Mouse (Mus musculus) erythroblast, embryonic 14.5 days (primary cell): ENCODE measurements around the gene Sigirr. TPM values are rescaled to one million over a fixed set of nuclear protein-coding genes. Genes with fewer than 3 reads are reported as not detected.

Source experiments
- H3K27me3 ChIP-seq: 2 replicates; pipeline ENCODE4 v1.6.1; 2012; ENCODE audit warnings: inconsistent platforms; ENCODE audit not compliant: control insufficient read depth
- H3K36me3 ChIP-seq: 2 replicates; pipeline ENCODE4 v1.6.1; 2012; ENCODE audit warnings: mild to moderate bottlenecking, inconsistent platforms; ENCODE audit not compliant: control insufficient read depth
- H3K4me1 ChIP-seq: 2 replicates; pipeline ENCODE4 v1.6.1; 2012; ENCODE audit warnings: inconsistent platforms; ENCODE audit not compliant: control insufficient read depth
- H3K4me3 ChIP-seq: replicated peaks from 2 replicates; pipeline ENCODE3; 2012; ENCODE audit warnings: moderate library complexity, mild to moderate bottlenecking, inconsistent platforms
- H3K9me3 ChIP-seq: 2 replicates; pipeline ENCODE4 v1.6.1; 2012; ENCODE audit warnings: low read length, inconsistent platforms, mixed read lengths; ENCODE audit not compliant: control insufficient read depth
- GATA1 ChIP-seq: IDR thresholded peaks from 2 replicates; pipeline ENCODE4 v1.6.1; 2012; ENCODE audit warnings: low read length, inconsistent platforms, mixed read lengths
- TAL1 ChIP-seq: IDR thresholded peaks from 3 replicates; pipeline ENCODE4 v1.6.1; 2012; ENCODE audit warnings: low read length, inconsistent platforms, mixed read lengths
- polyA plus RNA-seq: library from polyadenylated mRNA; stranded (reverse); fragments of >175 nt; gene quantifications from 2 replicates; pipeline ENCODE4 v1.2.3, GENCODE M21; 2012

The Sigirr gene
- polyA plus RNA-seq, 1 experiment = 0.16 TPM

- H3K27me3 ChIP-seq = peaks cover 16% of the 10 kb centered on the region
- H3K4me1 ChIP-seq = peaks cover 48% of the 10 kb centered on the region
- TF ChIP-seq GATA1 = no peak
- TF ChIP-seq TAL1 = no peak
- no peaks in the 10 kb centered on the region for H3K36me3 ChIP-seq
- no peaks in the 10 kb centered on the region for H3K9me3 ChIP-seq
- no peak overlapping the region for H3K4me3 ChIP-seq
Measured at GRCm38 (mm10) chr7:141115874-141116273, 15.5 kb upstream of the Sigirr start.

GRCm38 (mm10) chr7:141103161-141103560 lies 2.8 kb upstream of the Sigirr start:
- Histone ChIP-seq H3K36me3 (no peaks in the 10 kb centered on the region), H3K27me3 (peaks cover 45% of the 10 kb centered on the region), H3K4me1 (peaks cover 41% of the 10 kb centered on the region), H3K9me3 (peaks cover 3% of the 10 kb centered on the region; the same call in 1 of the 2 replicates), H3K4me3 (peak overlapping the region; percentile 8)
- TF ChIP-seq TAL1 (no peak), GATA1 (no peak)

- TF ChIP-seq GATA1 (no peak), TAL1 (no peak)
- Histone ChIP-seq H3K4me1 (peaks cover 61% of the 10 kb centered on the region), H3K4me3 (no peak overlapping the region), H3K9me3 (no peaks in the 10 kb centered on the region), H3K36me3 (peaks cover 2% of the 10 kb centered on the region; the same call in 1 of the 2 replicates), H3K27me3 (peaks cover 36% of the 10 kb centered on the region)
Measured at GRCm38 (mm10) chr7:141097177-141097576, 3.2 kb downstream of the Sigirr start.

GRCm38 (mm10) chr7:141096649-141097056 lies 3.7 kb downstream of the Sigirr start:
- H3K4me3 ChIP-seq = peak overlapping the region; percentile 19
- H3K9me3 ChIP-seq = no peaks in the 10 kb centered on the region
- no peak for TF ChIP-seq GATA1
- TF ChIP-seq TAL1 = no peak
- H3K27me3 ChIP-seq = peaks cover 31% of the 10 kb centered on the region
- peaks cover 66% of the 10 kb centered on the region for H3K4me1 ChIP-seq
- peaks cover 2% of the 10 kb centered on the region; the same call in 1 of the 2 replicates for H3K36me3 ChIP-seq

- H3K9me3 ChIP-seq = no peaks in the 10 kb centered on the region
- peaks cover 68% of the 10 kb centered on the region for H3K4me1 ChIP-seq
- peaks cover 26% of the 10 kb centered on the region for H3K27me3 ChIP-seq
- H3K36me3 ChIP-seq = peaks cover 2% of the 10 kb centered on the region; the same call in 1 of the 2 replicates
- TF ChIP-seq GATA1 = no peak
- no peak for TF ChIP-seq TAL1
- no peak overlapping the region for H3K4me3 ChIP-seq
Measured at GRCm38 (mm10) chr7:141096021-141096420, 4.4 kb downstream of the Sigirr start.

- TF ChIP-seq GATA1 (no peak), TAL1 (no peak)
- peaks cover 2% of the 10 kb centered on the region; the same call in 1 of the 2 replicates for H3K36me3 ChIP-seq
- no peaks in the 10 kb centered on the region for H3K9me3 ChIP-seq
- H3K4me3 ChIP-seq = peak overlapping the region; percentile 28
- peaks cover 23% of the 10 kb centered on the region for H3K27me3 ChIP-seq
- H3K4me1 ChIP-seq = peaks cover 57% of the 10 kb centered on the region
Measured at GRCm38 (mm10) chr7:141094487-141095205, 5.7 kb downstream of the Sigirr start.

- TF ChIP-seq TAL1 = no peak
- no peak for TF ChIP-seq GATA1
- H3K4me1 ChIP-seq = peaks cover 53% of the 10 kb centered on the region
- peaks cover 2% of the 10 kb centered on the region; the same call in 1 of the 2 replicates for H3K36me3 ChIP-seq
- H3K27me3 ChIP-seq = peaks cover 24% of the 10 kb centered on the region
- H3K9me3 ChIP-seq = no peaks in the 10 kb centered on the region
- H3K4me3 ChIP-seq = no peak overlapping the region
Measured at GRCm38 (mm10) chr7:141093950-141094349, 6.4 kb downstream of the Sigirr start.

- Histone ChIP-seq H3K9me3 (no peaks in the 10 kb centered on the region; the same call in 1 of the 2 replicates), H3K36me3 (peaks cover 2% of the 10 kb centered on the region; the same call in 1 of the 2 replicates), H3K27me3 (peaks cover 37% of the 10 kb centered on the region), H3K4me3 (peak overlapping the region; percentile 21), H3K4me1 (peaks cover 56% of the 10 kb centered on the region)
- TF ChIP-seq TAL1 (no peak), GATA1 (no peak)
Measured at GRCm38 (mm10) chr7:141092051-141092735, 8.2 kb downstream of the Sigirr start.

- peaks cover 2% of the 10 kb centered on the region; the same call in 1 of the 2 replicates for H3K36me3 ChIP-seq
- H3K4me3 ChIP-seq = no peak overlapping the region
- no peaks in the 10 kb centered on the region; the same call in 1 of the 2 replicates for H3K9me3 ChIP-seq
- H3K4me1 ChIP-seq = peaks cover 38% of the 10 kb centered on the region
- TF ChIP-seq GATA1 (no peak), TAL1 (no peak)
- H3K27me3 ChIP-seq = peaks cover 48% of the 10 kb centered on the region
Measured at GRCm38 (mm10) chr7:141090228-141090627, 10.1 kb downstream of the Sigirr start.
